ENCODE assay signal across 13 mouse cellular contexts in genomic region chr2:49627611-49628010, GRCm38 (mm10). TPM values are rescaled to one million over a fixed set of nuclear protein-coding genes. Genes with fewer than 3 reads are reported as not detected.
A peak's percentile ranks its signal among the peaks of the same experiment; 100 is the strongest.
DNase-seq lines count a peak whose midpoint lies in the region; ATAC-seq and TF ChIP-seq lines count a peak whose summit lies in the region.
"Had no signal": no experiment of that assay in that cellular context is flagged by ENCODE, and none has a peak within 500 bp of the region (broad histone marks: within the 10 kb centered on the region; RNA-seq: fewer than 3 reads in every experiment).

No protein-coding gene starts in this region.

- WGBS in hindbrain, embryonic 13.5 days, result 61% methylated on average over 7 of the region's 7 CpGs
- WGBS in hindbrain, embryonic 10.5 days, result 68% methylated on average over 7 of the region's 7 CpGs
- 47% methylated on average over 7 of the region's 7 CpGs for WGBS in embryonic facial prominence, embryonic 13.5 days
- 24% methylated on average over 7 of the region's 7 CpGs for WGBS in hindbrain, postnatal 0 days
- 66% methylated on average over 7 of the region's 7 CpGs for WGBS in intestine, embryonic 16.5 days

- H3K4me3 ChIP-seq in hindbrain, embryonic 13.5 days, result no peak overlapping the region
- H3K4me3 ChIP-seq in hindbrain, embryonic 10.5 days, result no peak overlapping the region
- H3K4me3 ChIP-seq in embryonic facial prominence, embryonic 13.5 days, result no peak overlapping the region
- H3K4me3 ChIP-seq in hindbrain, postnatal 0 days (ENCODE audit: low read length), result no peak overlapping the region
- H3K4me3 ChIP-seq in intestine, embryonic 16.5 days (ENCODE audit: low read length), result no peak overlapping the region
- H3K4me3 ChIP-seq: heart, embryonic 15.5 days had no signal

- DNase-seq in hindbrain, embryonic 10.5 days (ENCODE audit: low spot score), result no peak
- peak; percentile 95 for DNase-seq in brain, adult 2 months (ENCODE audit: low read depth, low spot score)
- peak; percentile 84 for DNase-seq in hindbrain, postnatal 0 days (ENCODE audit: low spot score)
- no peak for DNase-seq in layer of hippocampus, postnatal 25 days (ENCODE audit: extremely low spot score in 1 of 2, low spot score in 1 of 2)
- DNase-seq: adrenal gland, postnatal 10 days; B cell, adult 2 months; thymus, postnatal 25 days had no signal

- H3K4me1 ChIP-seq in hindbrain, embryonic 13.5 days (replicated peaks), result peaks cover 68% of the 10 kb centered on the region
- peaks cover 52% of the 10 kb centered on the region for H3K4me1 ChIP-seq in hindbrain, embryonic 10.5 days (replicated peaks)
- peaks cover 27% of the 10 kb centered on the region for H3K4me1 ChIP-seq in embryonic facial prominence, embryonic 13.5 days
- H3K4me1 ChIP-seq in hindbrain, postnatal 0 days (ENCODE audit: insufficient read depth, low read length), result peaks cover 13% of the 10 kb centered on the region
- H3K4me1 ChIP-seq in intestine, embryonic 16.5 days (ENCODE audit: control insufficient read depth, insufficient read depth, low read length), result no peaks in the 10 kb centered on the region
- H3K4me1 ChIP-seq: heart, embryonic 15.5 days had no signal

- H3K36me3 ChIP-seq in hindbrain, embryonic 13.5 days, result peaks cover 14% of the 10 kb centered on the region
- H3K36me3 ChIP-seq in hindbrain, embryonic 10.5 days, result peaks cover 47% of the 10 kb centered on the region
- H3K36me3 ChIP-seq in embryonic facial prominence, embryonic 13.5 days, result peaks cover 4% of the 10 kb centered on the region; the same call in 1 of the 2 replicates
- H3K36me3 ChIP-seq in hindbrain, postnatal 0 days (ENCODE audit: insufficient read depth, low read length), result no peaks in the 10 kb centered on the region
- no peaks in the 10 kb centered on the region for H3K36me3 ChIP-seq in intestine, embryonic 16.5 days (ENCODE audit: control insufficient read depth, insufficient read depth, low read length)
- H3K36me3 ChIP-seq: heart, embryonic 15.5 days had no signal

- ATAC-seq in hindbrain, embryonic 13.5 days (ENCODE audit: low FRiP score), result peak; percentile 13; the same call in 1 of the 2 replicates
- 0 out of 2 replicates have a peak, but pooled peaks have one; percentile 20 for ATAC-seq in embryonic facial prominence, embryonic 13.5 days (ENCODE audit: insufficient number of reproducible peaks, insufficient read depth, low FRiP score, low TSS enrichment, low read depth)
- ATAC-seq in hindbrain, postnatal 0 days, result peak; percentile 92
- no peak for ATAC-seq in intestine, embryonic 16.5 days
- no peak for ATAC-seq in megakaryocyte-erythroid progenitor cell, adult 5-6 weeks (replicated peaks; ENCODE audit: low FRiP score, low TSS enrichment, poor library complexity, severe bottlenecking)

- H3K9me3 ChIP-seq in hindbrain, embryonic 13.5 days, result no peaks in the 10 kb centered on the region
- no peaks in the 10 kb centered on the region for H3K9me3 ChIP-seq in hindbrain, embryonic 10.5 days
- no peaks in the 10 kb centered on the region for H3K9me3 ChIP-seq in embryonic facial prominence, embryonic 13.5 days
- no peaks in the 10 kb centered on the region for H3K9me3 ChIP-seq in hindbrain, postnatal 0 days (ENCODE audit: low read length)
- no peaks in the 10 kb centered on the region for H3K9me3 ChIP-seq in intestine, embryonic 16.5 days (ENCODE audit: control insufficient read depth, low read length)
- H3K9me3 ChIP-seq: heart, embryonic 15.5 days had no signal

- peak overlapping the region; percentile 37; the same call in 1 of the 2 replicates for H3K27ac ChIP-seq in hindbrain, embryonic 13.5 days
- H3K27ac ChIP-seq in hindbrain, embryonic 10.5 days, result no peak overlapping the region
- peak overlapping the region; percentile 62; the same call in 1 of the 2 replicates for H3K27ac ChIP-seq in embryonic facial prominence, embryonic 13.5 days
- peak overlapping the region; percentile 54; the same call in 1 of the 2 replicates for H3K27ac ChIP-seq in hindbrain, postnatal 0 days
- no peak overlapping the region for H3K27ac ChIP-seq in intestine, embryonic 16.5 days (ENCODE audit: low read length)
- H3K27ac ChIP-seq: heart, embryonic 15.5 days; liver, embryonic 14.5 days had no signal

- TF ChIP-seq CTCF in hindbrain, postnatal 0 days (IDR thresholded peaks at IDR 0.05; ENCODE audit: low read depth), result no peak

- H3K9ac ChIP-seq in hindbrain, embryonic 13.5 days, result no peak overlapping the region
- no peak overlapping the region for H3K9ac ChIP-seq in embryonic facial prominence, embryonic 13.5 days
- H3K9ac ChIP-seq in hindbrain, postnatal 0 days (replicated peaks; ENCODE audit: low read length), result no peak overlapping the region
- H3K9ac ChIP-seq in intestine, embryonic 16.5 days (ENCODE audit: low read depth, low read length), result no peak overlapping the region
- H3K9ac ChIP-seq: heart, embryonic 15.5 days; liver, embryonic 14.5 days had no signal

- H3K4me2 ChIP-seq in hindbrain, embryonic 13.5 days, result no peak overlapping the region
- H3K4me2 ChIP-seq in embryonic facial prominence, embryonic 13.5 days, result no peak overlapping the region
- H3K4me2 ChIP-seq in hindbrain, postnatal 0 days (ENCODE audit: low read depth, low read length), result peak overlapping the region; percentile 24; the same call in 1 of the 2 replicates
- no peak overlapping the region for H3K4me2 ChIP-seq in intestine, embryonic 16.5 days (ENCODE audit: low read depth, low read length)
- H3K4me2 ChIP-seq: heart, embryonic 15.5 days had no signal

- no peaks in the 10 kb centered on the region for H3K27me3 ChIP-seq in hindbrain, embryonic 13.5 days
- H3K27me3 ChIP-seq in hindbrain, embryonic 10.5 days (ENCODE audit: insufficient read depth, poor library complexity, severe bottlenecking), result no peaks in the 10 kb centered on the region
- H3K27me3 ChIP-seq in embryonic facial prominence, embryonic 13.5 days, result no peaks in the 10 kb centered on the region
- H3K27me3 ChIP-seq in hindbrain, postnatal 0 days (ENCODE audit: insufficient read depth, low read length), result no peaks in the 10 kb centered on the region
- no peaks in the 10 kb centered on the region for H3K27me3 ChIP-seq in intestine, embryonic 16.5 days (replicated peaks; ENCODE audit: control insufficient read depth, insufficient read depth, low read length)
- H3K27me3 ChIP-seq: heart, embryonic 15.5 days had no signal

RNA-seq across cellular contexts. Expression of gene Kif5c, which starts 8.5 kb away (rescaled TPM):
- polyA plus RNA-seq in hindbrain, embryonic 13.5 days (2015; fragmentation: Nextera tagmentation; extraction: Ambion mirVana), result 178 and 186 TPM in 2 replicates
- polyA plus RNA-seq in hindbrain, embryonic 10.5 days (2016; fragmentation: Nextera tagmentation; extraction: Ambion mirVana), result 45.8 and 67.6 TPM in 2 replicates
- 9.0 and 10.1 TPM in 2 replicates for polyA plus RNA-seq in embryonic facial prominence, embryonic 13.5 days (2015; fragmentation: Nextera tagmentation; extraction: Ambion mirVana)
- 262 and 290 TPM in 2 replicates for total RNA-seq in hindbrain, postnatal 0 days (2014; rRNA removed)
- 145 and 151 TPM in 2 replicates for polyA plus RNA-seq in hindbrain, postnatal 0 days (2015; fragmentation: Nextera tagmentation; extraction: Ambion mirVana)
- polyA plus RNA-seq in intestine, embryonic 16.5 days (2015; fragmentation: Nextera tagmentation; extraction: Ambion mirVana), result 4.4 and 4.8 TPM in 2 replicates
- total RNA-seq in layer of hippocampus, postnatal 25 days (2021), result 100 to 1,000 TPM; 561 to 562 TPM
- 0.09 and 0.74 TPM in 2 replicates for total RNA-seq in megakaryocyte-erythroid progenitor cell, adult 5-6 weeks (2014; fragmentation: Nextera tagmentation)
- 2.0 TPM in 1 of 2 replicates, not detected in the other for total RNA-seq in megakaryocyte-erythroid progenitor cell, adult 5-6 weeks (2017)

Comparison
In these comparisons a context has a peak if more than half of its experiments do, and no peak if none do; other contexts are left out.
1. H3K27ac ChIP-seq: peak in hindbrain, embryonic 13.5 days (single experiment), embryonic facial prominence, embryonic 13.5 days (single experiment) and hindbrain, postnatal 0 days (single experiment); none in hindbrain, embryonic 10.5 days (single experiment) and intestine, embryonic 16.5 days (single experiment).
2. DNase-seq: peak in brain, adult 2 months (single experiment) and hindbrain, postnatal 0 days (single experiment); none in hindbrain, embryonic 10.5 days (single experiment) and layer of hippocampus, postnatal 25 days (0 of 2).
3. ATAC-seq: peak in hindbrain, embryonic 13.5 days (single experiment), embryonic facial prominence, embryonic 13.5 days (single experiment) and hindbrain, postnatal 0 days (single experiment); none in intestine, embryonic 16.5 days (single experiment) and megakaryocyte-erythroid progenitor cell, adult 5-6 weeks (single experiment).